ENCODE assay signal across 27 mouse cellular contexts in genomic region chr7:81514906-81515590, GRCm38 (mm10). TPM values are rescaled to one million over a fixed set of nuclear protein-coding genes. Genes with fewer than 3 reads are reported as not detected.
DNase-seq lines count a peak whose midpoint lies in the region; ATAC-seq and TF ChIP-seq lines count a peak whose summit lies in the region.
"Had no signal": no experiment of that assay in that cellular context is flagged by ENCODE, and none has a peak within 500 bp of the region (broad histone marks: within the 10 kb centered on the region; RNA-seq: fewer than 3 reads in every experiment).

No protein-coding gene starts in this region.

- WGBS in kidney, embryonic 16.5 days, result 38% methylated on average over 13 of the region's 13 CpGs

- H3K4me3 ChIP-seq in kidney, embryonic 16.5 days (ENCODE audit: low read length), result no peak overlapping the region
- H3K4me3 ChIP-seq in ES-E14 (ENCODE audit: insufficient read depth in 1 of 2, low read depth in 1 of 2, low read length in 2 of 2, poor library complexity in 1 of 2, severe bottlenecking in 1 of 2), result 0 out of 4 replicates have a peak overlapping the region, but pooled peaks of 1 of the 2 experiments have one; percentile 26
- H3K4me3 ChIP-seq: embryonic facial prominence, embryonic 10.5 days; gastrocnemius, adult 2 months; heart, embryonic 13.5 days; midbrain, embryonic 13.5 days; neural tube, embryonic 13.5 days had no signal

- no peak for DNase-seq in kidney, postnatal 10 days
- DNase-seq in ES-E14 (ENCODE audit: low read depth, low spot score), result peak; percentile 39
- DNase-seq in kidney, postnatal 36 days, result peak; percentile 22 to 60
- DNase-seq in thymus, postnatal 4 days, result peak; percentile 57
- no peak for DNase-seq in adrenal gland, adult 8-10 months
- DNase-seq: adrenal gland, postnatal 10 days; cerebellum, adult 9-10 months; gastrocnemius, adult 2 months; liver had no signal

- in situ Hi-C loops in ES-E14 (cut with MboI; ENCODE audit: low sequenced_read_pairs in 2 of 2, unreplicated experiment in 2 of 2), result no loop called here

- H3K27me3 ChIP-seq in kidney, embryonic 16.5 days (ENCODE audit: insufficient read depth, low read length), result no peaks in the 10 kb centered on the region
- H3K27me3 ChIP-seq: midbrain, embryonic 13.5 days; neural tube, embryonic 13.5 days had no signal

- no peaks in the 10 kb centered on the region for H3K4me1 ChIP-seq in kidney, embryonic 16.5 days (ENCODE audit: insufficient read depth, low read length)
- H3K4me1 ChIP-seq in ES-E14 (ENCODE audit: control insufficient read depth in 2 of 2, insufficient read depth in 2 of 2, low read length in 2 of 2, poor library complexity in 1 of 2), result peaks cover 2% of the 10 kb centered on the region in 2 experiments
- H3K4me1 ChIP-seq: heart, embryonic 13.5 days; midbrain, embryonic 13.5 days; neural tube, embryonic 13.5 days had no signal

- H3K27ac ChIP-seq in kidney, embryonic 16.5 days (ENCODE audit: low read length), result no peak overlapping the region
- no peak overlapping the region for H3K27ac ChIP-seq in ES-E14 (ENCODE audit: insufficient read depth, low read depth, low read length, poor library complexity, severe bottlenecking)
- H3K27ac ChIP-seq: embryonic facial prominence, embryonic 10.5 days; gastrocnemius, adult 2 months; heart, embryonic 13.5 days; hindbrain, embryonic 14.5 days; midbrain, embryonic 13.5 days; neural tube, embryonic 13.5 days had no signal

- 0 out of 2 replicates have a peak, but pooled peaks have one; percentile 19 for ATAC-seq in kidney, embryonic 16.5 days (ENCODE audit: low FRiP score, low TSS enrichment)
- no peak for ATAC-seq in megakaryocyte progenitor cell, adult 5-6 weeks (replicated peaks; ENCODE audit: poor library complexity)
- ATAC-seq: lung, postnatal 0 days; midbrain, embryonic 13.5 days had no signal

- no peak overlapping the region for H3K9ac ChIP-seq in kidney, embryonic 16.5 days (replicated peaks; ENCODE audit: low read length)
- H3K9ac ChIP-seq in ES-E14 (ENCODE audit: insufficient read depth, low read depth, low read length, poor library complexity, severe bottlenecking), result no peak overlapping the region
- H3K9ac ChIP-seq: heart, embryonic 13.5 days; hindbrain, embryonic 14.5 days; midbrain, embryonic 13.5 days; neural tube, embryonic 13.5 days had no signal

- no peaks in the 10 kb centered on the region for H3K36me3 ChIP-seq in kidney, embryonic 16.5 days (ENCODE audit: insufficient read depth, low read length)
- no peaks in the 10 kb centered on the region for H3K36me3 ChIP-seq in ES-E14 (ENCODE audit: control insufficient read depth, insufficient read depth, low read length, poor library complexity, severe bottlenecking)
- H3K36me3 ChIP-seq: embryonic facial prominence, embryonic 10.5 days; heart, embryonic 13.5 days; midbrain, embryonic 13.5 days; neural tube, embryonic 13.5 days had no signal

- H3K4me2 ChIP-seq in kidney, embryonic 16.5 days (replicated peaks; ENCODE audit: low read depth, low read length), result no peak overlapping the region
- H3K4me2 ChIP-seq: heart, embryonic 13.5 days; hindbrain, embryonic 14.5 days; midbrain, embryonic 13.5 days; neural tube, embryonic 13.5 days had no signal

- no peaks in the 10 kb centered on the region for H3K9me3 ChIP-seq in kidney, embryonic 16.5 days (ENCODE audit: low read length)
- H3K9me3 ChIP-seq in ES-E14 (ENCODE audit: control insufficient read depth, insufficient read depth, low read depth, low read length), result no peaks in the 10 kb centered on the region
- H3K9me3 ChIP-seq: embryonic facial prominence, embryonic 10.5 days; heart, embryonic 13.5 days; midbrain, embryonic 13.5 days; neural tube, embryonic 13.5 days had no signal

TF ChIP-seq in ES-E14, 5 proteins besides CTCF, POLR2A, EP300 and RAD21:
- TF ChIP-seq MAFK (IDR thresholded peaks at IDR 0.05; ENCODE audit: insufficient read depth, low read depth, low read length), result no peak
- TF ChIP-seq CHD2 (IDR thresholded peaks at IDR 0.05; ENCODE audit: low read depth, low read length), result no peak
- TF ChIP-seq ZNF384 (IDR thresholded peaks at IDR 0.05; ENCODE audit: low read depth, low read length), result no peak
- no peak for TF ChIP-seq ZC3H11A (IDR thresholded peaks at IDR 0.05; ENCODE audit: borderline replicate concordance, low read depth, low read length)
- no peak for TF ChIP-seq HCFC1 (IDR thresholded peaks at IDR 0.05; ENCODE audit: borderline replicate concordance, insufficient read depth, low read length)

RNA-seq across cellular contexts. Expression of gene BC048679, which starts 17.0 kb away (rescaled TPM):
- not detected in 2 replicates for polyA plus RNA-seq in kidney, embryonic 16.5 days (2015; fragmentation: Nextera tagmentation; extraction: Ambion mirVana)
- 0.62 TPM in 1 of 2 replicates, not detected in the other for total RNA-seq in ES-E14 (2012; rRNA removed)
- not detected in 2 replicates for total RNA-seq in megakaryocyte progenitor cell, adult 5-6 weeks (2015)
- total RNA-seq in megakaryocyte progenitor cell, adult 5-6 weeks (2017), result not detected in 2 replicates
- not detected for total RNA-seq in adrenal gland, adult 8-10 months (2022)
- total RNA-seq: adrenal gland, postnatal 10 days; common myeloid progenitor, adult 5-6 weeks; granulocyte monocyte progenitor cell, adult 5-6 weeks; heart, postnatal 25 days; left cerebral cortex, adult 18-20 months; left cerebral cortex, postnatal 36 days; megakaryocyte, adult 5-6 weeks; MEL had no signal
- polyA plus RNA-seq: forebrain, embryonic 11.5 days; heart, embryonic 13.5 days; hindbrain, embryonic 14.5 days; intestine, embryonic 14.5 days; liver, embryonic 16.5 days; lung, postnatal 0 days; midbrain, embryonic 13.5 days; neural tube, embryonic 13.5 days had no signal

RNA-seq across cellular contexts. Expression of gene Ap3b2, which starts 21.3 kb away (rescaled TPM):
- polyA plus RNA-seq in kidney, embryonic 16.5 days (2015; fragmentation: Nextera tagmentation; extraction: Ambion mirVana), result 1.0 and 1.5 TPM in 2 replicates
- total RNA-seq in ES-E14 (2012; rRNA removed), result 3.8 and 5.3 TPM in 2 replicates
- not detected in 2 replicates for total RNA-seq in megakaryocyte progenitor cell, adult 5-6 weeks (2015)
- not detected in 2 replicates for total RNA-seq in megakaryocyte progenitor cell, adult 5-6 weeks (2017)
- 10 to 100 TPM; 11.2 to 18.5 (median 14.5) TPM for total RNA-seq in adrenal gland, adult 8-10 months (2022)
- total RNA-seq: granulocyte monocyte progenitor cell, adult 5-6 weeks; heart, postnatal 25 days; megakaryocyte, adult 5-6 weeks; MEL had no signal

RNA-seq across cellular contexts. Expression of gene Fsd2, which starts 51.7 kb away (rescaled TPM):
- 0.19 and 0.27 TPM in 2 replicates for polyA plus RNA-seq in kidney, embryonic 16.5 days (2015; fragmentation: Nextera tagmentation; extraction: Ambion mirVana)
- total RNA-seq in ES-E14 (2012; rRNA removed), result 0.05 and 0.09 TPM in 2 replicates
- 0.17 TPM in 1 of 2 replicates, not detected in the other for total RNA-seq in megakaryocyte progenitor cell, adult 5-6 weeks (2015)
- 0.04 and 0.27 TPM in 2 replicates for total RNA-seq in megakaryocyte progenitor cell, adult 5-6 weeks (2017)
- total RNA-seq in adrenal gland, adult 8-10 months (2022), result 1 to 10 TPM in 3 of 4 experiments, under 1 TPM in 1; 0.66 to 3.4 (median 1.0) TPM
- total RNA-seq: common myeloid progenitor, adult 5-6 weeks; MEL had no signal
- polyA plus RNA-seq: embryonic facial prominence, embryonic 10.5 days; intestine, embryonic 14.5 days had no signal

RNA-seq across cellular contexts. Expression of gene Whamm, which starts 56.0 kb away (rescaled TPM):
- polyA plus RNA-seq in kidney, embryonic 16.5 days (2015; fragmentation: Nextera tagmentation; extraction: Ambion mirVana), result 1.2 and 3.4 TPM in 2 replicates
- 10.3 and 10.7 TPM in 2 replicates for total RNA-seq in ES-E14 (2012; rRNA removed)
- 12.3 and 13.4 TPM in 2 replicates for total RNA-seq in megakaryocyte progenitor cell, adult 5-6 weeks (2015)
- total RNA-seq in megakaryocyte progenitor cell, adult 5-6 weeks (2017), result 17.5 and 18.6 TPM in 2 replicates
- 10 to 100 TPM; 20.7 to 32.3 (median 29.1) TPM for total RNA-seq in adrenal gland, adult 8-10 months (2022)

RNA-seq across cellular contexts. Expression of gene Cpeb1, which starts 59.8 kb away (rescaled TPM):
- polyA plus RNA-seq in kidney, embryonic 16.5 days (2015; fragmentation: Nextera tagmentation; extraction: Ambion mirVana), result 0.76 and 0.85 TPM in 2 replicates
- total RNA-seq in ES-E14 (2012; rRNA removed), result 2.3 and 5.8 TPM in 2 replicates
- total RNA-seq in megakaryocyte progenitor cell, adult 5-6 weeks (2015), result not detected in 2 replicates
- total RNA-seq in megakaryocyte progenitor cell, adult 5-6 weeks (2017), result not detected in 2 replicates
- 10 to 100 TPM; 49.1 to 90.6 (median 69.3) TPM for total RNA-seq in adrenal gland, adult 8-10 months (2022)
- total RNA-seq: common myeloid progenitor, adult 5-6 weeks; granulocyte monocyte progenitor cell, adult 5-6 weeks; MEL had no signal
- polyA plus RNA-seq: liver, embryonic 16.5 days had no signal

Comparison
In these comparisons a context has a peak if more than half of its experiments do, and no peak if none do; other contexts are left out.
1. DNase-seq: peak in ES-E14 (single experiment), kidney, postnatal 36 days (2 of 2) and thymus, postnatal 4 days (single experiment); none in kidney, postnatal 10 days (single experiment) and adrenal gland, adult 8-10 months (single experiment).